Mouse (Mus musculus) midbrain, embryonic 14.5 days (tissue): ENCODE measurements around the gene Sumf1. TPM values are rescaled to one million over a fixed set of nuclear protein-coding genes. Genes with fewer than 3 reads are reported as not detected.

Experiments
- ATAC-seq: fragments of 200-750 bp; cut with Nextera tagmentation; 2 replicates; pipeline ENCODE4 v1.8.0; 2017; ENCODE audit warnings: moderate number of reproducible peaks, moderate library complexity; ENCODE audit not compliant: low FRiP score, low TSS enrichment
- DNase-seq: peaks from one replicate; pipeline ENCODE4 v3.0.0-alpha.2; 2015
- H3K27ac ChIP-seq: fragments of 300-500 bp; sonication (generic); replicated peaks from 2 replicates; pipeline ENCODE4 v1.5.1; 2014; ENCODE audit warnings: mild to moderate bottlenecking, low read depth, low read length, moderate library complexity
- H3K27me3 ChIP-seq: fragments of 300-500 bp; sonication (generic); 2 replicates; pipeline ENCODE4 v1.6.1; 2014; ENCODE audit warnings: low read length, control low read depth, mixed read lengths; ENCODE audit not compliant: control insufficient read depth, insufficient read depth
- H3K36me3 ChIP-seq: fragments of 300-500 bp; sonication (generic); 2 replicates; pipeline ENCODE4 v1.6.1; 2014; ENCODE audit warnings: low read length, control low read depth; ENCODE audit not compliant: control insufficient read depth, insufficient read depth
- H3K4me1 ChIP-seq: fragments of 300-500 bp; sonication (generic); 2 replicates; pipeline ENCODE4 v1.6.1; 2014; ENCODE audit warnings: mild to moderate bottlenecking, antibody characterized with exemption, low read length, control low read depth; ENCODE audit not compliant: control insufficient read depth, insufficient read depth
- H3K4me2 ChIP-seq: fragments of 300-500 bp; sonication (generic); 2 replicates; pipeline ENCODE4 v1.6.1; 2014; ENCODE audit warnings: mild to moderate bottlenecking, low read length, moderate library complexity
- H3K4me3 ChIP-seq: fragments of 300-500 bp; sonication (generic); replicated peaks from 2 replicates; pipeline ENCODE4 v1.5.1; 2014; ENCODE audit warnings: low read depth, low read length
- H3K9ac ChIP-seq: fragments of 300-500 bp; sonication (generic); replicated peaks from 2 replicates; pipeline ENCODE4 v1.6.1; 2014; ENCODE audit warnings: mild to moderate bottlenecking, low read length, moderate library complexity
- H3K9me3 ChIP-seq: fragments of 300-500 bp; sonication (generic); 2 replicates; pipeline ENCODE4 v1.6.1; 2016; ENCODE audit warnings: low read length, control low read depth, mixed read lengths; ENCODE audit not compliant: control insufficient read depth
- whole genome bisulfite sequencing: fragments of 180-500 bp; shearing (Covaris S2); extraction: QIAGEN DNeasy Blood & Tissue Kit; methylation state at CpG from one replicate; pipeline ENCODE4 v1.1.7; 2014; 5-methylcytosine and 5-hydroxymethylcytosine counted together
- polyA plus RNA-seq: library from polyadenylated mRNA; unstranded; fragments of >200 nt; fragmentation: Nextera tagmentation; extraction: Ambion mirVana; gene quantifications from 2 replicates; pipeline ENCODE4 v1.2.1, GENCODE M21; 2014

Sumf1 gene
- polyA plus RNA-seq, 1 experiment from 2014 or later, result 10.9 TPM

DNA sequence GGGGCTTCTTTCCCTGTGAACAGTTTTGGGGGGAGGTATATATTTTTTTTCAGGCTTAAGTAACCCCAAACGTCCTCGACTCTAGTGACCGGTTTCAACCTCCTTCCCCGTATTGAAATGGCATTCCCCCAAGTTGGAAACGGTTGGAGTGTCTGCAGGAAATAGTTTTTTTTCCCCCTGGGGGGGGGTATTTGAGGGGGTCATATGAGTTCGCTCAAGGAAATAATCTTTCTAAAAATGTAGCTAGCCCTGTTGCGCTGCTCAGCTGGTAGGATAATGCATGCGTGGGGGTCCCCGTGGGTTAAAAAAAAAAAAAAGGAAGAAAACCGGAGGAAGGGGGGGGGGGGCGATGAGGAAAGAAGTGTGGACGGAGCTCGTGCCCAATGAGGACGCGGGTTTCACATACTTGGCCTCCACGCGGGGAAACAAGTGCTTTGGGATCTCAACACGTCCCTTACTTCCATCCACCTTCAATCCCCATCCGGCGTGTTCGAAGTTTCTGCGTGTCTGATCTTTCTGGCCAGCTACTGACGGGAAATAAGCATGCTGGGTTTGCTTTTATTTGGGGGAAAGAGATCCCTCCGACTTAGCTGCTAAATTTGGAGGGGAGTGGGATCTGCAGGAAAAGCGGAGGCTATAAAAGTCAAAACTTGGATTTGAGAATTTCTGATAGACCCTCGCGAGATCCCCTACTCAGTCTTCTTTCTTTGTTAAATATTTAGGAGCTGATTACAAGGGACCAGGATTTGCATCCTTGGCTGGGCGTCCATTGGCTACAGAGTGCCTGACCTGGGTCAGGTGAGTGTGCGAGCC, 28.3 kb upstream of the Sumf1 start:
- under 1% methylated on average over 29 of the region's 29 CpGs for WGBS
- Histone ChIP-seq H3K9me3 (no peaks in the 10 kb centered on the region), H3K4me1 (peaks cover 7% of the 10 kb centered on the region; the same call in 1 of the 2 replicates), H3K4me3 (peak overlapping the region; percentile 55), H3K4me2 (peak overlapping the region; percentile 97), H3K36me3 (no peaks in the 10 kb centered on the region), H3K27ac (no peak overlapping the region), H3K27me3 (0 out of 2 replicates have a peak, but pooled peaks cover 5% of the 10 kb centered on the region), H3K9ac (peak overlapping the region; percentile 43)
- DNase-seq, result peak; percentile 41
- ATAC-seq, result no peak; the same call in 1 of the 2 replicates

- WGBS, result under 1% methylated on average over 27 of the region's 27 CpGs
Observed at GRCm38 (mm10) chr6:108212881-108213295, 27.5 kb upstream of the Sumf1 start, which contains the start of gene Itpr1. Gene Itpr1 (plus strand): TSS chr6:108213096.

GRCm38 (mm10) chr6:108211896-108212880, 26.8 kb upstream of the Sumf1 start:
- Histone ChIP-seq H3K4me1 (peaks cover 7% of the 10 kb centered on the region; the same call in 1 of the 2 replicates), H3K27ac (no peak overlapping the region), H3K9ac (peak overlapping the region; percentile 43; the same call in 1 of the 2 replicates), H3K4me3 (peak overlapping the region; percentile 55), H3K27me3 (0 out of 2 replicates have a peak, but pooled peaks cover 5% of the 10 kb centered on the region), H3K36me3 (no peaks in the 10 kb centered on the region), H3K4me2 (peak overlapping the region; percentile 97), H3K9me3 (no peaks in the 10 kb centered on the region)
- 8% methylated on average over 36 of the region's 36 CpGs for WGBS
- DNase-seq, result peak; percentile 19
- no peak for ATAC-seq

More at GRCm38 (mm10) chr6:108212881-108213295, 27.5 kb upstream of the Sumf1 start, which contains the start of gene Itpr1:
- 0 out of 2 replicates have a peak, but pooled peaks cover 5% of the 10 kb centered on the region for H3K27me3 ChIP-seq
- DNase-seq, result peak; percentile 97
- no peaks in the 10 kb centered on the region for H3K36me3 ChIP-seq
- H3K4me1 ChIP-seq, result peaks cover 7% of the 10 kb centered on the region; the same call in 1 of the 2 replicates
- no peak within 1 kb of the TSS for H3K27ac ChIP-seq
- no peaks in the 10 kb centered on the region for H3K9me3 ChIP-seq
- H3K4me3 ChIP-seq, result peak within 1 kb of the TSS; percentile 55
- peak within 1 kb of the TSS; percentile 97 for H3K4me2 ChIP-seq
- peak; percentile 100 for ATAC-seq
- peak within 1 kb of the TSS; percentile 43 for H3K9ac ChIP-seq

DNA sequence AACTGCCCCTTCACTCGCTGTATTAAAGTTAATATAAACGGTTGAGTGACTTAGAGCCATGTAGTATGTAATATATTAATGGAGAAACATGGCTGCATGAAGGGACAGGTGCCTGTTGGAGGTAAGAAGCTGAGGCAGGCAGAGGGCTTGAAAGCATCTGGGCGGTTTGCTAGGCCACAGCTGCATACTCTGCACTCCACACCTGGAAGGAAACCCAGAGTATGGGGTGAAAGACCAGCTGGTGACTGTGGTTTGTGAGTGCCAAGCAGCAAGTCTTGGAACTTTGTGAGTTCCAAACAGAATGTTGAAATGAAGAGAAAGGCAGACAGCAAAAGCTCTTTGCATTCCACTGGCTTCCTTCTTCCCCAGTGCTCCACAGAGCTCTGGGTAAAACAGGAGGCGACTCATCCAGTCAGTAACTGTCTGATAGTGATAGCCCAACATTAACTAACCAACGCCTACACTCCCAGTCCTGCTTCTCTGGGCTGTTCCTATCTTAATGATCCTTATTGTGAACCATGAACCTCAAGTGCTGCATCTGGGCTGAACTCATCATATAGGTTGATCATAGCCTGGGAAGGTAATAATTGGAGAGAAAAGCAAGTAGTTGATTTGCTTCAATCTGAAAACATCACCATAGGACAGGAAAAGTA, 21.7 kb upstream of the Sumf1 start:
- no peaks in the 10 kb centered on the region for H3K36me3 ChIP-seq
- H3K9me3 ChIP-seq, result no peaks in the 10 kb centered on the region
- H3K4me2 ChIP-seq, result no peak overlapping the region
- H3K9ac ChIP-seq, result no peak overlapping the region
- H3K27ac ChIP-seq, result no peak overlapping the region
- no peaks in the 10 kb centered on the region for H3K4me1 ChIP-seq
- H3K27me3 ChIP-seq, result no peaks in the 10 kb centered on the region
- WGBS, result 82% methylated on average over 5 of the region's 5 CpGs
- no peak for ATAC-seq
- DNase-seq, result no peak
- H3K4me3 ChIP-seq, result no peak overlapping the region

GRCm38 (mm10) chr6:108206145-108206544, 20.8 kb upstream of the Sumf1 start:
- Histone ChIP-seq H3K4me3 (no peak overlapping the region), H3K36me3 (no peaks in the 10 kb centered on the region), H3K9me3 (no peaks in the 10 kb centered on the region), H3K9ac (no peak overlapping the region), H3K4me1 (no peaks in the 10 kb centered on the region), H3K27me3 (no peaks in the 10 kb centered on the region), H3K27ac (no peak overlapping the region), H3K4me2 (no peak overlapping the region)
- WGBS, result 82% methylated on average over 4 of the region's 4 CpGs
- no peak for DNase-seq
- ATAC-seq, result no peak

DNA sequence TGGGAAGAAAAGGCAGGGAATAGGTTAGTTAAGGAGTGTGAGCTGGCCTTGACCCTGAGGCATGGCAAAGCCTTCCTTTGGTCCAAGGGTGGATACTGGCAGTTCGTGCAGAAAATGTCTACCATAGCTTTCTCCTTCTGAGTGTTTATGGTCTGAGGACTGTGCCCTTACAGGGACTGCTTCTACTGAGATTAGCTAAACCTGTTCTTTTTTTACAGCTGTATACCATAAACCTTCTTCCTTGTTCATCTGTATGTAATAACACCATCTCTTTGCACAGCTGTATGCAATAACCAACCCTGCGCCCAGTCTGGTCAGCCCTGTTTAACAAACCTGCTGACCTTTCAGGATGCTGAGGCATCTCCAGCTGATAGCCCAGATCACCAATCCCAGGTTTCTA, 18.9 kb upstream of the Sumf1 start:
- Histone ChIP-seq H3K9me3 (no peaks in the 10 kb centered on the region), H3K4me3 (no peak overlapping the region), H3K27me3 (no peaks in the 10 kb centered on the region), H3K9ac (no peak overlapping the region), H3K4me1 (no peaks in the 10 kb centered on the region), H3K4me2 (no peak overlapping the region), H3K36me3 (no peaks in the 10 kb centered on the region), H3K27ac (no peak overlapping the region)
- DNase-seq (no peak), ATAC-seq (no peak)
- 94% methylated on average over 2 of the region's 2 CpGs for WGBS

- DNase-seq (no peak), ATAC-seq (no peak)
- WGBS, result 92% methylated on average over 7 of the region's 7 CpGs
- H3K9ac ChIP-seq, result no peak overlapping the region
- H3K36me3 ChIP-seq, result no peaks in the 10 kb centered on the region
- H3K4me1 ChIP-seq, result no peaks in the 10 kb centered on the region
- H3K9me3 ChIP-seq, result no peaks in the 10 kb centered on the region
- no peaks in the 10 kb centered on the region for H3K27me3 ChIP-seq
- no peak overlapping the region for H3K4me2 ChIP-seq
- H3K27ac ChIP-seq, result no peak overlapping the region
- H3K4me3 ChIP-seq, result no peak overlapping the region
Observed at GRCm38 (mm10) chr6:108198286-108198685, 12.9 kb upstream of the Sumf1 start.

- H3K4me2 ChIP-seq, result no peak overlapping the region
- no peak overlapping the region for H3K27ac ChIP-seq
- 83% methylated on average over 4 of the region's 4 CpGs for WGBS
- no peaks in the 10 kb centered on the region for H3K4me1 ChIP-seq
- no peak overlapping the region for H3K9ac ChIP-seq
- no peaks in the 10 kb centered on the region for H3K36me3 ChIP-seq
- H3K9me3 ChIP-seq, result no peaks in the 10 kb centered on the region
- H3K27me3 ChIP-seq, result no peaks in the 10 kb centered on the region
- H3K4me3 ChIP-seq, result no peak overlapping the region
- ATAC-seq (no peak), DNase-seq (no peak)
Observed at GRCm38 (mm10) chr6:108197117-108197516, 11.7 kb upstream of the Sumf1 start.
